Mouse (Mus musculus): ENCODE data around the gene Phldb2.

The Phldb2 gene

GRCm38 (mm10) chr16:45952035-45952434 lies 1.4 kb downstream of the Phldb2 start:
- no peak for DNase-seq (ENCODE audit: low read depth, low spot score)

GRCm38 (mm10) chr16:45946335-45946734 lies 7.1 kb downstream of the Phldb2 start:
- no peak for DNase-seq (ENCODE audit: low read depth, low spot score)

GRCm38 (mm10) chr16:45945649-45946048 lies 7.7 kb downstream of the Phldb2 start:
- no peak for DNase-seq (ENCODE audit: low read depth, low spot score)

- DNase-seq (ENCODE audit: low read depth, low spot score) = no peak
Measured at GRCm38 (mm10) chr16:45945174-45945631, 8.2 kb downstream of the Phldb2 start.

- DNase-seq (ENCODE audit: low read depth, low spot score) = no peak
Measured at GRCm38 (mm10) chr16:45942169-45942891, 11.1 kb downstream of the Phldb2 start.

- no peak for DNase-seq (ENCODE audit: low read depth, low spot score)
Measured at GRCm38 (mm10) chr16:45940701-45941100, 12.7 kb downstream of the Phldb2 start.

- DNase-seq (ENCODE audit: low read depth, low spot score) = peak; percentile 43
Measured at GRCm38 (mm10) chr16:45939436-45939835, 14.0 kb downstream of the Phldb2 start.

GRCm38 (mm10) chr16:45937381-45937780 lies 16.0 kb downstream of the Phldb2 start:
- no peak for DNase-seq (ENCODE audit: low read depth, low spot score)

GRCm38 (mm10) chr16:45936521-45936920 lies 16.9 kb downstream of the Phldb2 start:
- DNase-seq (ENCODE audit: low read depth, low spot score) = no peak

- DNase-seq (ENCODE audit: low read depth, low spot score) = peak; percentile 76
Measured at GRCm38 (mm10) chr16:45935956-45936483, 17.4 kb downstream of the Phldb2 start.

- peak; percentile 10 for DNase-seq (ENCODE audit: low read depth, low spot score)
Measured at GRCm38 (mm10) chr16:45934721-45935407, 18.5 kb downstream of the Phldb2 start.

GRCm38 (mm10) chr16:45930308-45930707 lies 23.1 kb downstream of the Phldb2 start:
- no peak for DNase-seq (ENCODE audit: low read depth, low spot score)

GRCm38 (mm10) chr16:45928090-45928489 lies 25.3 kb downstream of the Phldb2 start:
- no peak for DNase-seq (ENCODE audit: low read depth, low spot score)

GRCm38 (mm10) chr16:45927601-45928000 lies 25.8 kb downstream of the Phldb2 start:
- no peak for DNase-seq (ENCODE audit: low read depth, low spot score)

- no peak for DNase-seq (ENCODE audit: low read depth, low spot score)
Measured at GRCm38 (mm10) chr16:45926875-45927274, 26.5 kb downstream of the Phldb2 start.

GRCm38 (mm10) chr16:45923731-45924424 lies 29.5 kb downstream of the Phldb2 start:
- no peak for DNase-seq (ENCODE audit: low read depth, low spot score)

- no peak for DNase-seq (ENCODE audit: low read depth, low spot score)
Measured at GRCm38 (mm10) chr16:45922546-45923229, 30.7 kb downstream of the Phldb2 start.

- DNase-seq (ENCODE audit: low read depth, low spot score) = no peak
Measured at GRCm38 (mm10) chr16:45919572-45919971, 33.8 kb downstream of the Phldb2 start.

GRCm38 (mm10) chr16:45903595-45903994 lies 49.8 kb downstream of the Phldb2 start:
- DNase-seq (ENCODE audit: low read depth, low spot score) = no peak

- DNase-seq (ENCODE audit: low read depth, low spot score) = no peak
Measured at GRCm38 (mm10) chr16:45898459-45898858, 54.9 kb downstream of the Phldb2 start.

- no peak for DNase-seq (ENCODE audit: low read depth, low spot score)
Measured at GRCm38 (mm10) chr16:45896587-45896986, 56.8 kb downstream of the Phldb2 start.

- no peak for DNase-seq (ENCODE audit: low read depth, low spot score)
Measured at GRCm38 (mm10) chr16:45894998-45895397, 58.4 kb downstream of the Phldb2 start.
